Mouse (Mus musculus) CD8-positive naive resting alpha-beta T cell, adult 2 months (primary cell): ENCODE measurements around the gene Os9.
"Not testable (repeated sequence)": the region's sequence is repeated elsewhere in the genome, so short reads cannot be mapped to it uniquely, and the experiment has no call there.

Experiments used
- DNase-seq, 2 experiments: peaks; one replicate each; pipeline ENCODE4 v3.0.0; 2022; ENCODE audit warnings: low read depth in 2 of 2, low spot score in 2 of 2

Os9 gene

DNA sequence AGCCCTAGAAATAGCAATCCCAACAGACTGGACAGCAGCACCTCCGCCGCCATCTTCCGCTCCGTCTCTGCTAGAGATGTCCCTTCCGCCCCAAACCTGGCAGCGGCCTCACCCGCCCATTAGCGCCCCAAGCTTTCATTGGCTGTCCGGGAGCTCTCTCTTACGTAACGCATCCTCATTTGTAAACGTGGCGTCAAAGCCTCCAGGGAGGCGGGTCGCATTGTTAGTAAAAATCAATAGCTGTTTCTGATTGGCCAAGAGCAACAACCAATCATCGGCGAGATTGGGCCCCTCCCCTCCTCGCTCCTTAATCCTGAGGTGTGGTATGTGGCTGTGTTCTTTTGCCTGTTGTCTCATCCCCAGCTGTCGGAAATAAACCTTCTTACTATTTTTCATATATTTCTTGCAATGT is at the start of gene Os9:
Gene Os9 (minus strand): TSS at position 66 of the 412 bp plus-strand sequence.
- DNase-seq: peak; percentile 91 to 93

DNA sequence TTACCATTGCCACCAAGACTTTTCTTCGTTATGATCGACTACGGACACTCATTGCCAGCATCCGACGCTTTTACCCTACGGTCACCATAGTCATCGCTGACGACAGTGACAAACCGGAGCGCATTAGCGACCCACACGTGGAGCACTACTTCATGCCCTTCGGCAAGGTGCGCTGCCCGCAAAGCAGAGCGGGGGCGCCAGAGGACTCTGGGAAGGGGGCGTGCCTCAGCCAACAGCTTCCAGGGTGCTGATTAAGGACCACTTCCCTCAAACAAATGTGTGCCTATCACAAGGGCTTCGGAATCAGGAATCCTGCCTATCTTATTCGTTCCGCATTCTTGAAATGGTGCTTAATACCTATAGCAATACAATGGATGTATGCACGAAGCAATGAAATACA is 49.1 kb upstream of the Os9 start:
- DNase-seq: no peak

GRCm38 (mm10) chr10:127167614-127168192 is 46.8 kb upstream of the Os9 start:
- DNase-seq: peak in 1 of 2 experiments; percentile 32

DNA sequence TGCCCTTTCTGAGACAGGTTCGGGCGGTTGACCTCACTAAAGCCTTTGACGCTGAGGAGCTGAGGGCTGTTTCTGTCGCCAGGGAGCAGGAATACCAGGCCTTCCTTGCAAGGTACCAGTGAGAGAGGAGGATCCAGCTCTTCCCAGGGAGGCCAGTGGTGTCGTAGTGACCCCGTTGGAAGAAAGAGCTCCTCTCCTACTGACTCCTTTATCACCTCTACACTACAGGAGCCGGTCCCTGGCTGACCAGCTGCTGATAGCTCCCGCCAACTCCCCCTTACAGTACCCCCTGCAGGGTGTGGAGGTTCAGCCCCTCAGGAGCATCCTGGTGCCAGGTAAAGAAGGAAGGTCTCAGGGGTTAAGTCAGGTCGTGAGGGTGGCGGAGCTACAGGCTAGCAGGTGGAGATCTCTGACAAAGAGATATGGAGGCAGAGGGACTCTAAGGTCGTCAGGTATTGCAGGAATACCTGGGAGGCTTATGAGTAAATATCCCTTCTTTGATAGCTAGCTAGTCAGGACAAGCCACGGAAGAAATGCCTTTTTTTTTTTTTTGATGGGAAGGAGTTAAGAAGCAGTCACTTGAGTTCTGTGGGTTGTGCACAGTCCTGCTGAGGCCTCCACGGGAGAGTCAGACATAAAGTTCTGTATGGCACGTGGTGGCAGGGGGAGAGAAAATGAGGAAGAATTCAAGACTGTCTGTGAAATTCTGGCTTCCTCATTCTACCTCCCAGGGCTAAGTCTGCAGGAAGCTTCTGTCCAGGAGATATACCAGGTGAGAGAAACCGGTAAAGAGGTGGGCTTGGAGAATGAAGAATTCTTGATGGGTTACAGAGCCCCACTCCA is 46.1 kb upstream of the Os9 start:
- no peak for DNase-seq

- DNase-seq: no peak
Measured at GRCm38 (mm10) chr10:127166404-127166715, 45.4 kb upstream of the Os9 start.

- DNase-seq: peak; percentile 71
Measured at GRCm38 (mm10) chr10:127165654-127166403, 44.9 kb upstream of the Os9 start.

- DNase-seq: no peak
Measured at GRCm38 (mm10) chr10:127165354-127165653, 44.4 kb upstream of the Os9 start.

DNA sequence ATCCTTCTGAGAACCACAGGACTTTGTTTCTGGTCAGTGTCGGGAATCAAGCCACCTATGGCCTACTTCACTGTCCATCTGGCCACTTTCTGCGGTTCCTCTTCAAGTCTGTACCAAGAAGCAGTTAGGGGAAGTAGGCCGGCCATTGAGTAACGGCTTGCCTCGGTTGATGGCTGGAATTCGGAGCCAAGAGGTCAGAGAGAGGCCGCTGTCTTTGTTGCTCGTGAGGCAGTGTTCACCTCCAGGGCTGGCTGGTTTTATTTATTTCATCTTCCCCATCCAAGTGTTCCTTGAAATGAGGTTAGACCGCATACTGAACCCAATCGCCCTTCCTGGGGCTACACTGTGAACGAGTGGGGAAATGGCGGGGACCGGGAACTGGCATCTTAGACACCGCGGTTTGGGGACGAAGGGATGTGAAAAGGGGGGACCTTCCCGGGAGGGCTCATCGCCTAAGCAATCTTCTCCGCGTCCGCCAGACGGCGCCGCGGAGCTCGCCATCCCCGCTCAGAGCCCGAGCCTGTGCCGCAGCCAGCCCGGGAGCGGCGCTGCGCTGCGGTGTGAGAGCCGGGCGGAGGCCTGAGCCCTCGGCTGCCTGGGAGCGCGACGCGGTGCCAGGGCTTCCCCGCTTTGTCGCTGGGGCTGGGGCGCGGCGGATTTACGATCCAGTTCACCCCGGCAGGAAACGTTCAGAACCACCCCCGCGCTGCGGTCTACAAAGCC is 43.9 kb upstream of the Os9 start, which contains the start of gene B4galnt1:
Gene B4galnt1 (plus strand): TSS at position 595 of the 723 bp plus-strand sequence.
- peak; percentile 86 for DNase-seq

DNA sequence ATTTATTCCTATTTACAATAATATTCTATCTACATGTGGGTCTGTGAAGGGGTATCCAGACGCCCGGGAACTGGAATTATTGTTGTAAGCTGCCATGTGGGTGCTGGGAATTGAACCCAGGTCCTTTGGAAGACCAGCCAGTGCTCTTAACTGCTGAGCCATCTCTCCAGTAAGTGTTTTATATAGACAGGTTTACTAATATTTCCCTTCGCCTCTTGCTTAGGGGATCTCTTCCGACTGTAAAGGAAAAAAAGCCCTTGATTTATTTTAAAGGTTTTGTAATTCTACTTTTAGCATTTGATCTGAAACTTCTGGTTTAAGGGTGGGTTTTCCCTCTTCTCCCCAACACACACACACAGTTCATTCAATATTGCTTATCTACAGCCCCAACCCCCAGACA is 43.3 kb upstream of the Os9 start:
- DNase-seq: no peak

DNA sequence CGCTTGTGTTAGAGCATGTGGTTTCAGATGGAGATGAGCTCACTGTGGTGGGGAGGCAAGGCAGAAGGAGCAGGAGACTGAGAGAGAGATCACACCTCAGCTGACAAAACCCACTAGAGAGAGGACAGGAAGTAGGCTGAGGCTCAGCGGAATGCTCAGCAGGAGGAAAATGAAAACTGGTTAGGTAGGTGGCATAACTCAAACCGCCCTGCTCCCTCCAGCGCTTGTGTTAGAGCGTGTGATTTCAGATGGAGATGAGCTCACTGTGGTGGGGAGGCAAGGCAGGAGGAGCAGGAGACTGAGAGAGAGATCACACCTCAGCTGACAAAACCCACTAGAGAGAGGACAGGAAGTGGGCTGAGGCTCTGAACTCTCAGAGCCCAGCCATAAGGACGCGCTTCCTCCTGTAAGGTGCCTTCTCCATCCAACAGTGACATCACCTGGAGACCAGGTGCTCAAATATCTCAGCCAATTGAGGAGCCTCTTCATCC is 41.9 kb upstream of the Os9 start:
- DNase-seq: peak; percentile 82 to 85

- DNase-seq: no peak
Measured at GRCm38 (mm10) chr10:127160728-127161127, 39.8 kb upstream of the Os9 start.

- DNase-seq: no peak
Measured at GRCm38 (mm10) chr10:127160081-127160480, 39.1 kb upstream of the Os9 start.

DNA sequence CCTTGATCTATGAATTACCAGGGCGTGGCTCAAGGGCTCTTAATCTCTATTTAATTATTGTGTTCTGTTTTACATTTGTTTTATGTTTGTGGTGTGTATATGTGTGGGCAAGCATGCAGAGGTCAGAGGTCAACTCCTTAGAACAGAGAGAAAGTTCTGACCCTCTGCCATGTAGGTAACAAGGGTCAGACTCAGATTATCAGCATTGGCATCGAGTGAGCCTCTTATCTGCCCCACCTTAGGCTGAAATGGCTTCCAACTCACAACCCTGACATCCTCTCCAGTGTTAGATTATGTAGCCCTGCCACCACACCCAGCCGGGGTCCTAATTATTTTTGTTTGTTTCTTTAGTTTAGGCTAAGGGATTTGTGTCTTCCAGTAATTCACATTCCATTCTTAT is 37.5 kb upstream of the Os9 start:
- DNase-seq: no peak

GRCm38 (mm10) chr10:127156511-127156910 is 35.6 kb upstream of the Os9 start:
- no peak for DNase-seq

- no peak for DNase-seq
Measured at GRCm38 (mm10) chr10:127156089-127156488, 35.2 kb upstream of the Os9 start.

- DNase-seq: no peak
Measured at GRCm38 (mm10) chr10:127154652-127155051, 33.7 kb upstream of the Os9 start.

- DNase-seq: no peak
Measured at GRCm38 (mm10) chr10:127154241-127154640, 33.3 kb upstream of the Os9 start.

GRCm38 (mm10) chr10:127153323-127153722 is 32.4 kb upstream of the Os9 start:
- DNase-seq: no peak

- not testable (repeated sequence) for DNase-seq
Measured at GRCm38 (mm10) chr10:127152556-127152955, 31.6 kb upstream of the Os9 start.

DNA sequence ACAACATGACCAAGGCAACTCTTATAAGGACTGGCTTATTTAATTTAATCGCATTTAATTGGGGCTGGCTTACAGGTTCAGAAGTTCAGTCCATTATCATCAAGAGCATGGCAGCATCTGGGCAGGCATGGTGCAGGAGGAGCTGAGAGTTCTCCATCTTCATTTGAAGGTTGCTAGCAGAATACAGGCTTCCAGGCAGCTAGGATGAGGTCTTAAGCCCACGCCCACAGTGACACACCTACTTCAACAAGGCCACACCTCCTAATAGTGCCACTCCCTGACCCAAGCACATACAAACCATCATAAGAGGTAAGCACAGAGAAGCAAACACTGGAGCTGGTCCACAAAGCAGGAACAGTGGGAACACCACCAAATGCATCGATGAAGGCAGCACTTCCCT is 30.3 kb upstream of the Os9 start:
- DNase-seq: not testable (repeated sequence)

DNA sequence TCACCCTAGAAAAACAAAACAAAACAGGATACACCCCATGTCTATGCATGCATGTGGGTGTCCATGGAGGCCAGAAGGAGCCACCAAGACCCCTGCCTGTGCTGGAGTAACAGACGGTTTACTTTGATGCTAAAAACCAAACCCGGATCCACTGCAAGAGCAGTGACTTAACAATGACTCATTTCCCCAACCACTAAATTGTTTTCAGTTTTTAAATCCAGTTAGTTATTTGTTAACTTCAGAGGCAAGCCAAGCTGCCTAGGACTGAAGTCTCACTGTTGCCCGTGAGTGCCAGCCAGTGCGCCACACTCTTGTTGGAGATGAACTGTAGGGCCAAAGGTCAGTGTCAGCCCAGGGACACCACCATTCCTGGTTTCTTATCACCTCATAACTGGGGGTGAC is 29.5 kb upstream of the Os9 start:
- peak; percentile 30 to 54 for DNase-seq
